Mouse (Mus musculus): ENCODE measurements around the gene Ttf2. TPM values are rescaled to one million over a fixed set of nuclear protein-coding genes. Genes with fewer than 3 reads are reported as not detected.

Ttf2 gene
- polyA plus RNA-seq, 1 experiment from 2014 or later: 12.3 TPM

GRCm38 (mm10) chr3:100963849-100964542 lies 5.5 kb downstream of the Ttf2 start:
- no peak overlapping the region for H3K4me3 ChIP-seq (replicated peaks)
- H3K27ac ChIP-seq: no peak overlapping the region
- no peaks in the 10 kb centered on the region; the same call in 1 of the 2 replicates for H3K4me1 ChIP-seq
- H3K27me3 ChIP-seq (replicated peaks): no peaks in the 10 kb centered on the region
- H3K4me2 ChIP-seq: no peak overlapping the region
- H3K9ac ChIP-seq: no peak overlapping the region
- ATAC-seq (ENCODE audit: insufficient read depth, low FRiP score, low read depth): no peak
- 84% methylated on average over 14 of the region's 14 CpGs for WGBS
- peaks cover 19% of the 10 kb centered on the region; the same call in 1 of the 2 replicates for H3K36me3 ChIP-seq
- H3K9me3 ChIP-seq: no peaks in the 10 kb centered on the region

DNA sequence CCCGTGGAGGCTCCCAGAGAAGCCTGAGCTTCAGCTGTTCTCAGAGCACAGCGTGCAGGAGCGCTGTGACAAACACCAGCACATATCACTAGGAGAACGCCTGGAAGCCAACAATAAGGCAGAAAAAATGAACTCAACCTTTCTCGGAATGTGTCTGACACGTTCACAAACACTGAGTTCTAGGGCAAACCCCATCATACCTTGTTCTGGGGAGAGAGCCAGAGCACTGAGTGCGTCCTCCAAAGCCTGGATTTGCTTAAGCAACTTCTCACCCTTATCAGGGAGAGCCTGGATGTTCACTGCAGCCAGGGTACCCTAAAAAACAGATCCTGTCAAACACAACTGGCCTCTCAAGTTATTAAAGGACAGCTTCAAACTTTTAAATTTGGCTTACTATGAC lies 8.0 kb downstream of the Ttf2 start:
- Histone ChIP-seq H3K27ac (no peak overlapping the region), H3K9ac (no peak overlapping the region), H3K36me3 (peaks cover 20% of the 10 kb centered on the region), H3K4me3 (replicated peaks) (no peak overlapping the region), H3K27me3 (replicated peaks) (no peaks in the 10 kb centered on the region), H3K9me3 (no peaks in the 10 kb centered on the region), H3K4me2 (no peak overlapping the region), H3K4me1 (no peaks in the 10 kb centered on the region)
- 79% methylated on average over 7 of the region's 7 CpGs for WGBS
- ATAC-seq (ENCODE audit: insufficient read depth, low FRiP score, low read depth): no peak

DNA sequence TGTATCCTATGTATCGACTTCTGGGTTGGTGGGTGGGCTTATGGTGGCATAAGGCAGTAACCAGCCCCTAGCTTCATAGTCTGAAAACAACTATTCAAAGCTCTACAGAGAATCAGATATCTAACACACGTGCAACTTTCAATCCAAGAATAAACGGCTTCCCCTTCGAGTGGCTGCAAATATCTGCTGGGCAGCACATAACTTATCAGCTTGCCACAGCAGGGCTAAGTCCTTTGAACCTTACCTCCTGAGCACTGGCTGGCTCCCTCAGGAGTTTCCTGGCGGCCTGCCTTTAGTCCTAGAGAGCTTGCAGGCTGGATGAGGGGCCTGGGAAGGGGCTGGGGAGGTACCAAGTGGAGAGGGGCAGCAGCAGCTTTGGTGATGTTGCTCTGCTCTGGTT lies 8.5 kb downstream of the Ttf2 start:
- ATAC-seq (ENCODE audit: insufficient read depth, low FRiP score, low read depth): no peak
- no peaks in the 10 kb centered on the region for H3K4me1 ChIP-seq
- H3K9ac ChIP-seq: no peak overlapping the region
- H3K27ac ChIP-seq: no peak overlapping the region
- WGBS: 68% methylated on average over 5 of the region's 5 CpGs
- no peaks in the 10 kb centered on the region for H3K9me3 ChIP-seq
- H3K4me3 ChIP-seq (replicated peaks): no peak overlapping the region
- no peaks in the 10 kb centered on the region for H3K27me3 ChIP-seq (replicated peaks)
- H3K4me2 ChIP-seq: no peak overlapping the region
- peaks cover 20% of the 10 kb centered on the region for H3K36me3 ChIP-seq

- no peaks in the 10 kb centered on the region for H3K9me3 ChIP-seq
- H3K4me2 ChIP-seq: no peak overlapping the region
- no peak overlapping the region for H3K9ac ChIP-seq
- no peak overlapping the region for H3K4me3 ChIP-seq (replicated peaks)
- H3K36me3 ChIP-seq: peaks cover 25% of the 10 kb centered on the region
- H3K27me3 ChIP-seq (replicated peaks): no peaks in the 10 kb centered on the region
- no peak for ATAC-seq (ENCODE audit: insufficient read depth, low FRiP score, low read depth)
- no peaks in the 10 kb centered on the region for H3K4me1 ChIP-seq
- H3K27ac ChIP-seq: no peak overlapping the region
Observed at GRCm38 (mm10) chr3:100954616-100955015, 14.8 kb downstream of the Ttf2 start.

GRCm38 (mm10) chr3:100951531-100951930 lies 17.9 kb downstream of the Ttf2 start:
- peaks cover 41% of the 10 kb centered on the region for H3K36me3 ChIP-seq
- H3K9ac ChIP-seq: no peak overlapping the region
- H3K27me3 ChIP-seq (replicated peaks): no peaks in the 10 kb centered on the region
- H3K9me3 ChIP-seq: no peaks in the 10 kb centered on the region
- no peaks in the 10 kb centered on the region for H3K4me1 ChIP-seq
- H3K27ac ChIP-seq: no peak overlapping the region
- no peak overlapping the region for H3K4me2 ChIP-seq
- no peak overlapping the region for H3K4me3 ChIP-seq (replicated peaks)
- no peak for ATAC-seq (ENCODE audit: insufficient read depth, low FRiP score, low read depth)
- WGBS: 87% methylated on average over 4 of the region's 4 CpGs

GRCm38 (mm10) chr3:100947286-100947685 lies 22.2 kb downstream of the Ttf2 start:
- H3K27ac ChIP-seq: no peak overlapping the region
- no peak overlapping the region for H3K4me3 ChIP-seq (replicated peaks)
- no peaks in the 10 kb centered on the region for H3K27me3 ChIP-seq (replicated peaks)
- no peaks in the 10 kb centered on the region for H3K9me3 ChIP-seq
- ATAC-seq (ENCODE audit: insufficient read depth, low FRiP score, low read depth): no peak
- H3K36me3 ChIP-seq: peaks cover 41% of the 10 kb centered on the region
- no peaks in the 10 kb centered on the region for H3K4me1 ChIP-seq
- no peak overlapping the region for H3K4me2 ChIP-seq
- WGBS: 89% methylated on average over 8 of the region's 8 CpGs
- H3K9ac ChIP-seq: no peak overlapping the region

DNA sequence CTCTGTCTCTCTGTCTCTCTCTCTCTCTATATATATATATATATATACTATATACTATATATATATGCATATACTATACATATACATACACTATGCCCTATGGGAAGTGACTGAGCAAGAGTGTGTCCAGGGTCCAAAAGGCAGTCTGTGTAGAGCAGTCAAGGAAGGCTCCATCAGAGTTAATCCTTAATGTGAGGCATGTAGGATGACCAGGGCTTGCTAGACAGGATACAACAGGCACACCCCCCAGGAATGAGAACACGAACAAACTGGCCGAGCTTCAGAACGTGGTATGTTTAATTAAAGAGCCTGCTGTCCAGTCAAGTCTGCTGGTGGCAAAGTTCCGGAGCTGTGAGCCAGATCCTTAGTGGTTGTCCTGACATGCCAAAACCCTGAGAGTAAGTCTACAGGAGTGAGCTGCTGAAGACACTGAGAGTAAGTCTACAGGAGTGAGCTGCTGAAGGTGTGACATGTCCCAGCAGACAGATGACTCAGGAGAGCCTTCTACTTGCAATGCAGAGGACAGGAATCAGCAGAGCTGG lies 28.9 kb downstream of the Ttf2 start:
- 87% methylated on average over 4 of the region's 4 CpGs for WGBS
- Histone ChIP-seq H3K27me3 (replicated peaks) (no peaks in the 10 kb centered on the region), H3K4me3 (replicated peaks) (no peak overlapping the region), H3K4me1 (no peaks in the 10 kb centered on the region), H3K4me2 (no peak overlapping the region), H3K27ac (no peak overlapping the region), H3K36me3 (peaks cover 13% of the 10 kb centered on the region; the same call in 1 of the 2 replicates), H3K9me3 (no peaks in the 10 kb centered on the region), H3K9ac (no peak overlapping the region)
- ATAC-seq (ENCODE audit: insufficient read depth, low FRiP score, low read depth): no peak

- Histone ChIP-seq H3K27ac (no peak overlapping the region), H3K36me3 (peaks cover 8% of the 10 kb centered on the region), H3K9ac (no peak overlapping the region), H3K4me2 (no peak overlapping the region), H3K27me3 (replicated peaks) (no peaks in the 10 kb centered on the region), H3K9me3 (no peaks in the 10 kb centered on the region), H3K4me1 (no peaks in the 10 kb centered on the region), H3K4me3 (replicated peaks) (no peak overlapping the region)
- no peak for ATAC-seq (ENCODE audit: insufficient read depth, low FRiP score, low read depth)
- WGBS: 91% methylated on average over 4 of the region's 4 CpGs
Observed at GRCm38 (mm10) chr3:100938211-100938610, 31.3 kb downstream of the Ttf2 start.

DNA sequence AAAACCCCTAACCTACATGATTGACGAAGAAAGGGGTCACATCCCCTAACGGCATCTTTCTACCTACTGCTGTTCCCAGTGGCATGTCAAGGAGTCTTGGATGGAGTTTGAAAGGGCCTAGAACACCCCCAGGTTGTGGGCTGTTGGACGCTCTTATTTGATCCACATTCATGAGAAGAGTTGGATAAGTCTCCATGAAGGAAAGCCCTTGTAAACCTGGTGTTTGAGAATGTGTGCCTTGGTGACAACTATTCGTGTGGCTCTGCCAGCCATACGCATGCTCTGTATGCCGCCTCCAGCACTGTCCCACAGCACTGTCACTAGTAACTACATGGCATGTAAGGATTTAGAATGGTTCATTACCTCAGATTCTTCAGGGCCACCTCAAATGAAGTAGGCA lies 33.3 kb downstream of the Ttf2 start:
- Histone ChIP-seq H3K4me3 (replicated peaks) (no peak overlapping the region), H3K9ac (no peak overlapping the region), H3K27ac (no peak overlapping the region), H3K36me3 (peaks cover 10% of the 10 kb centered on the region), H3K27me3 (replicated peaks) (no peaks in the 10 kb centered on the region), H3K4me2 (no peak overlapping the region), H3K9me3 (no peaks in the 10 kb centered on the region), H3K4me1 (no peaks in the 10 kb centered on the region)
- ATAC-seq (ENCODE audit: insufficient read depth, low FRiP score, low read depth): no peak
- 94% methylated on average over 6 of the region's 6 CpGs for WGBS

- WGBS: 85% methylated on average over 6 of the region's 6 CpGs
- no peak overlapping the region for H3K4me2 ChIP-seq
- H3K27me3 ChIP-seq (replicated peaks): no peaks in the 10 kb centered on the region
- H3K4me3 ChIP-seq (replicated peaks): no peak overlapping the region
- H3K4me1 ChIP-seq: no peaks in the 10 kb centered on the region
- no peaks in the 10 kb centered on the region for H3K9me3 ChIP-seq
- ATAC-seq (ENCODE audit: insufficient read depth, low FRiP score, low read depth): no peak
- H3K9ac ChIP-seq: no peak overlapping the region
- H3K27ac ChIP-seq: no peak overlapping the region
- peaks cover 11% of the 10 kb centered on the region for H3K36me3 ChIP-seq
Observed at GRCm38 (mm10) chr3:100935521-100935920, 33.9 kb downstream of the Ttf2 start.

- H3K27ac ChIP-seq: no peak overlapping the region
- H3K4me2 ChIP-seq: no peak overlapping the region
- no peaks in the 10 kb centered on the region for H3K4me1 ChIP-seq
- H3K36me3 ChIP-seq: peaks cover 6% of the 10 kb centered on the region
- 77% methylated on average over 11 of the region's 11 CpGs for WGBS
- no peaks in the 10 kb centered on the region for H3K27me3 ChIP-seq (replicated peaks)
- no peak for ATAC-seq (ENCODE audit: insufficient read depth, low FRiP score, low read depth)
- no peak overlapping the region for H3K9ac ChIP-seq
- H3K4me3 ChIP-seq (replicated peaks): no peak overlapping the region
- no peaks in the 10 kb centered on the region for H3K9me3 ChIP-seq
Observed at GRCm38 (mm10) chr3:100932077-100932944, 37.2 kb downstream of the Ttf2 start.

Data from stomach, embryonic 15.5 days (tissue).